Mouse (Mus musculus) CH12.LX (cell line): ENCODE measurements around the gene Mrps16. TPM values are rescaled to one million over a fixed set of nuclear protein-coding genes. Genes with fewer than 3 reads are reported as not detected.

Experiments
- DNase-seq: peaks from one replicate; pipeline ENCODE4 v3.0.0-alpha.2; 2013; ENCODE audit errors: extremely low read depth
- H3K27ac ChIP-seq: 2 replicates; pipeline ENCODE4 v1.5.1; 2012; ENCODE audit warnings: low read depth, mild to moderate bottlenecking, control low read depth, moderate library complexity; ENCODE audit not compliant: insufficient read depth
- H3K27me3 ChIP-seq: replicated peaks from 2 replicates; pipeline ENCODE3; 2012; ENCODE audit warnings: inconsistent platforms
- H3K36me3 ChIP-seq, 2 experiments: replicated peaks in 1 of 2; 2 replicates each; pipeline versions ENCODE3 to v1.6.1; 2012; ENCODE audit warnings: inconsistent platforms in 1 of 2, low read length in 1 of 2, mild to moderate bottlenecking in 1 of 2, mixed read lengths in 1 of 2, moderate library complexity in 1 of 2; ENCODE audit not compliant: control insufficient read depth in 1 of 2, insufficient read depth in 1 of 2
- H3K4me1 ChIP-seq, 2 experiments: 2 replicates each; pipeline ENCODE4 v1.6.1; 2012; ENCODE audit warnings: inconsistent platforms in 1 of 2, moderate library complexity in 1 of 2; ENCODE audit not compliant: insufficient read depth in 2 of 2, control insufficient read depth in 1 of 2
- H3K4me2 ChIP-seq: 2 replicates; pipeline ENCODE4 v1.6.1; 2012; ENCODE audit warnings: low read depth, mild to moderate bottlenecking, control low read depth; ENCODE audit not compliant: poor library complexity, insufficient read depth, severe bottlenecking
- H3K4me3 ChIP-seq, 3 experiments: fragments of 150-350 bp in 1 of 3; sonication (generic) in 1 of 3; replicated peaks in 1 of 3; 2 replicates each; pipeline versions ENCODE3 to v1.5.1; 2011 to 2012; ENCODE audit warnings: low read depth in 2 of 3, low read length in 2 of 3, mild to moderate bottlenecking in 2 of 3, moderate library complexity in 2 of 3, control low read depth in 1 of 3, improper control_type of control experiment in 1 of 3, inconsistent platforms in 1 of 3, mixed read lengths in 1 of 3; ENCODE audit not compliant: poor library complexity in 1 of 3
- H3K79me2 ChIP-seq: replicated peaks from 2 replicates; pipeline ENCODE4 v1.6.1; 2012; ENCODE audit warnings: mild to moderate bottlenecking, moderate library complexity; ENCODE audit not compliant: control insufficient read depth, poor library complexity, insufficient read depth, severe bottlenecking; ENCODE audit errors: extremely low read depth
- H3K9ac ChIP-seq: 2 replicates; pipeline ENCODE4 v1.6.1; 2012; ENCODE audit warnings: low read depth, mild to moderate bottlenecking, control low read depth, moderate library complexity; ENCODE audit not compliant: insufficient read depth
- H3K9me3 ChIP-seq: replicated peaks from 2 replicates; pipeline ENCODE3; 2012; ENCODE audit warnings: low read length, inconsistent platforms, mixed read lengths
- BHLHE40 ChIP-seq: IDR thresholded peaks from 2 replicates; pipeline ENCODE4 v1.6.1; 2011; ENCODE audit warnings: mild to moderate bottlenecking, low read depth, low read length, improper control_type of control experiment
- CHD2 ChIP-seq: IDR thresholded peaks from 2 replicates; pipeline ENCODE4 v1.6.1; 2011; ENCODE audit warnings: low read length, improper control_type of control experiment
- CTCF ChIP-seq, 2 experiments: IDR thresholded peaks in 1 of 2; conservative IDR thresholded peaks in 1 of 2; 2 replicates each; pipeline ENCODE4 v1.5.1; 2011 to 2012; ENCODE audit warnings: low read depth in 2 of 2, low read length in 2 of 2, improper control_type of control experiment in 1 of 2, inconsistent platforms in 1 of 2, mild to moderate bottlenecking in 1 of 2, moderate library complexity in 1 of 2
- GABPA ChIP-seq: IDR thresholded peaks from 2 replicates; pipeline ENCODE4 v1.6.1; 2012; ENCODE audit warnings: low read depth, low read length, improper control_type of control experiment, inconsistent platforms; ENCODE audit not compliant: insufficient replicate concordance
- IRF4 ChIP-seq: IDR thresholded peaks from 2 replicates; pipeline ENCODE4 v1.6.1; 2014; ENCODE audit warnings: low read depth, mild to moderate bottlenecking, inconsistent platforms, low read length, improper control_type of control experiment
- JUN ChIP-seq: IDR thresholded peaks from 2 replicates; pipeline ENCODE4 v1.6.1; 2011; ENCODE audit warnings: low read depth, mild to moderate bottlenecking, low read length, improper control_type of control experiment, moderate library complexity; ENCODE audit not compliant: insufficient read depth
- MAX ChIP-seq: IDR thresholded peaks from 2 replicates; pipeline ENCODE4 v1.6.1; 2011; ENCODE audit warnings: low read length, improper control_type of control experiment
- NRF1 ChIP-seq: IDR thresholded peaks from 2 replicates; pipeline ENCODE4 v1.6.1; 2014; ENCODE audit warnings: low read depth, mild to moderate bottlenecking, inconsistent platforms, low read length, improper control_type of control experiment, moderate library complexity
- RAD21 ChIP-seq: IDR thresholded peaks from 2 replicates; pipeline ENCODE4 v1.6.1; 2011; ENCODE audit warnings: low read depth, mild to moderate bottlenecking, low read length, improper control_type of control experiment, moderate library complexity
- SIN3A ChIP-seq: IDR thresholded peaks from 2 replicates; pipeline ENCODE4 v1.6.1; 2012; ENCODE audit warnings: low read length, improper control_type of control experiment, inconsistent platforms
- TCF12 ChIP-seq: IDR thresholded peaks from 2 replicates; pipeline ENCODE4 v1.6.1; 2014; ENCODE audit warnings: low read depth, mild to moderate bottlenecking, inconsistent platforms, low read length, improper control_type of control experiment
- UBTF ChIP-seq: IDR thresholded peaks from 2 replicates; pipeline ENCODE4 v1.6.1; 2012; ENCODE audit warnings: low read depth, mild to moderate bottlenecking, inconsistent platforms, low read length, improper control_type of control experiment, moderate library complexity
- USF2 ChIP-seq: conservative IDR thresholded peaks from 2 replicates; pipeline ENCODE4 v1.6.1; 2011; ENCODE audit warnings: low read depth, low read length, improper control_type of control experiment
- ZC3H11A ChIP-seq: IDR thresholded peaks from 2 replicates; pipeline ENCODE4 v1.6.1; 2012; ENCODE audit warnings: low read depth, mild to moderate bottlenecking, inconsistent platforms, low read length, improper control_type of control experiment
- ZMIZ1 ChIP-seq: IDR thresholded peaks from 2 replicates; pipeline ENCODE4 v1.6.1; 2012; ENCODE audit warnings: low read depth, mild to moderate bottlenecking, inconsistent platforms, low read length, improper control_type of control experiment
- dilution Hi-C: fragments of 300-500 bp; cut with MboI; formaldehyde crosslinking; loops from 2 replicates; pipeline ENCODE4 v1.14.3; 2020; ENCODE audit warnings: low sequenced_read_pairs; ENCODE audit not compliant: extremely low pct_unique_long_range_greater_than_20kb, extremely low pct_ligation_motif_present
- in situ Hi-C: fragments of 300-500 bp; cut with MboI; formaldehyde crosslinking; loops from 3 replicates; pipeline ENCODE4 v1.14.3; 2019; ENCODE audit warnings: low sequenced_read_pairs, low pct_ligation_motif_present, low pct_unique_long_range_greater_than_20kb, mixed read lengths
- polyA plus RNA-seq: library from polyadenylated mRNA; unstranded; fragments of >175 nt; gene quantifications from 2 replicates; pipeline ENCODE4 v1.2.1, GENCODE M21; 2012; ENCODE audit warnings: low read depth; ENCODE audit not compliant: insufficient read length
- total RNA-seq, 2 experiments: library from RNA; depleted of rRNA; stranded (reverse); fragments of 300-350 nt in 1 of 2; fragments of >200 nt in 1 of 2; gene quantifications; 2 replicates each; pipeline ENCODE4 v1.2.3; 2012 to 2014

Gene Mrps16
- total and polyA plus RNA-seq, 3 experiments = 97.2 to 112 (median 110) TPM

- H3K4me1 ChIP-seq = peaks cover 3 to 18% of the 10 kb centered on the region in 2 experiments; a peak in 3 of 4 replicates
- H3K36me3 ChIP-seq = peaks cover 40 to 85% of the 10 kb centered on the region in 2 experiments
- TF ChIP-seq IRF4 (0 out of 2 replicates have a peak, but pooled peaks have one; percentile 16), ZMIZ1 (no peak), UBTF (no peak), SIN3A (0 out of 2 replicates have a peak, but pooled peaks have one; percentile 28), USF2 (no peak)
- TF ChIP-seq, all 38 proteins: peak for 2
- peak; percentile 71 for DNase-seq
- dilution Hi-C loops (no loop called here), in situ Hi-C loops (no loop called here)
- peak overlapping the region in 2 of 3 experiments; percentile 22 to 47 for H3K4me3 ChIP-seq
- H3K79me2 ChIP-seq = peaks cover 16% of the 10 kb centered on the region
- no peak overlapping the region for H3K27ac ChIP-seq
- no peak overlapping the region; the same call in 1 of the 2 replicates for H3K4me2 ChIP-seq
- H3K9ac ChIP-seq = no peak overlapping the region; the same call in 1 of the 2 replicates
- H3K27me3 ChIP-seq = no peaks in the 10 kb centered on the region
- no peaks in the 10 kb centered on the region for H3K9me3 ChIP-seq
Observed at GRCm38 (mm10) chr14:20340866-20341265, 52.6 kb downstream of the Mrps16 start.

GRCm38 (mm10) chr14:20340149-20340548 lies 53.3 kb downstream of the Mrps16 start:
- Histone ChIP-seq H3K4me3 (no peak overlapping the region), H3K4me2 (no peak overlapping the region), H3K9me3 (no peaks in the 10 kb centered on the region), H3K27me3 (no peaks in the 10 kb centered on the region), H3K27ac (no peak overlapping the region), H3K4me1 (peaks cover 3 to 11% of the 10 kb centered on the region in 2 experiments; a peak in 2 of 4 replicates), H3K79me2 (peaks cover 13% of the 10 kb centered on the region; the same call in 1 of the 2 replicates), H3K36me3 (peaks cover 43 to 85% of the 10 kb centered on the region in 2 experiments), H3K9ac (no peak overlapping the region)
- TF ChIP-seq TCF12 (no peak), CHD2 (no peak), RAD21 (no peak), CTCF (conservative IDR thresholded peaks at IDR 0.05 in 1 of 2, IDR thresholded peaks at IDR 0.05 in 1 of 2; ENCODE audit: low read depth in 2 of 2, low read length in 2 of 2) (peak; percentile 50 to 58), BHLHE40 (no peak), GABPA (no peak), MAX (no peak), JUN (no peak), ZC3H11A (no peak)
- in situ Hi-C loops (no loop called here), dilution Hi-C loops (no loop called here)
- peak; percentile 67 for DNase-seq

GRCm38 (mm10) chr14:20339415-20339814 lies 54.0 kb downstream of the Mrps16 start:
- peaks cover 6% of the 10 kb centered on the region; the same call in 1 of the 2 replicates for H3K79me2 ChIP-seq
- no peak overlapping the region for H3K27ac ChIP-seq
- no peak overlapping the region for H3K4me2 ChIP-seq
- dilution Hi-C loops = no loop called here
- no peaks in the 10 kb centered on the region for H3K9me3 ChIP-seq
- no peaks in the 10 kb centered on the region for H3K27me3 ChIP-seq
- no peak for TF ChIP-seq BHLHE40
- no peak for TF ChIP-seq ZC3H11A
- 0 out of 4 replicates have a peak, but pooled peaks of 1 of the 2 experiments have one; percentile 23 for TF ChIP-seq CTCF (conservative IDR thresholded peaks at IDR 0.05 in 1 of 2, IDR thresholded peaks at IDR 0.05 in 1 of 2; ENCODE audit: low read depth in 2 of 2, low read length in 2 of 2)
- no peak for TF ChIP-seq NRF1
- no peak for DNase-seq
- peaks cover 3 to 10% of the 10 kb centered on the region in 2 experiments; a peak in 2 of 4 replicates for H3K4me1 ChIP-seq
- peaks cover 39 to 83% of the 10 kb centered on the region in 2 experiments for H3K36me3 ChIP-seq
- in situ Hi-C loops = no loop called here
- no peak overlapping the region for H3K9ac ChIP-seq
- no peak overlapping the region for H3K4me3 ChIP-seq
